Mouse (Mus musculus) forebrain, embryonic 11.5 days (tissue): ENCODE measurements at regions not wholly inside any gene's neighbourhood (a gene's known extent, or its start where the extent isn't known, plus 50 kb on each side); places are given as distances from the start of the nearest gene placed in this dataset.

Experiments
- ATAC-seq: fragments of 200-750 bp; cut with Nextera tagmentation; replicated peaks from 2 replicates; pipeline ENCODE4 v1.8.0; 2017; ENCODE audit warnings: moderate TSS enrichment; ENCODE audit not compliant: low FRiP score
- DNase-seq: peaks from one replicate; pipeline ENCODE4 v3.0.0-alpha.2; 2017; ENCODE audit warnings: low spot score
- H3K27ac ChIP-seq: fragments of 300-500 bp; sonication (generic); 2 replicates; pipeline ENCODE4 v1.5.1; 2014; ENCODE audit warnings: low read depth, low read length
- H3K27me3 ChIP-seq: fragments of 300-500 bp; sonication (generic); 2 replicates; pipeline ENCODE4 v1.6.1; 2014; ENCODE audit warnings: mild to moderate bottlenecking, low read length, mixed read lengths; ENCODE audit not compliant: control insufficient read depth, insufficient read depth
- H3K36me3 ChIP-seq: fragments of 300-500 bp; sonication (generic); 2 replicates; pipeline ENCODE4 v1.6.1; 2014; ENCODE audit warnings: mild to moderate bottlenecking, low read length, moderate library complexity, mixed read lengths; ENCODE audit not compliant: control insufficient read depth, insufficient read depth
- H3K4me1 ChIP-seq: fragments of 300-500 bp; sonication (generic); replicated peaks from 2 replicates; pipeline ENCODE4 v1.6.1; 2014; ENCODE audit warnings: low read length, mixed read lengths; ENCODE audit not compliant: control insufficient read depth, insufficient read depth
- H3K4me2 ChIP-seq: fragments of 300-500 bp; sonication (generic); 2 replicates; pipeline ENCODE4 v1.6.1; 2014; ENCODE audit warnings: low read depth, mild to moderate bottlenecking, low read length, moderate library complexity, mixed read lengths; ENCODE audit not compliant: severe bottlenecking
- H3K4me3 ChIP-seq: fragments of 300-500 bp; sonication (generic); 2 replicates; pipeline ENCODE4 v1.5.1; 2014; ENCODE audit warnings: low read depth, low read length
- H3K9ac ChIP-seq: fragments of 300-500 bp; sonication (generic); 2 replicates; pipeline ENCODE4 v1.6.1; 2014; ENCODE audit warnings: low read length
- H3K9me3 ChIP-seq: fragments of 300-500 bp; sonication (generic); 2 replicates; pipeline ENCODE4 v1.6.1; 2016; ENCODE audit warnings: low read length, mixed read lengths; ENCODE audit not compliant: control insufficient read depth
- WGBS: fragments of 180-500 bp; shearing (Covaris S2); extraction: QIAGEN DNeasy Blood & Tissue Kit; methylation state at CpG from one replicate; pipeline ENCODE4 v1.1.7; 2014; 5-methylcytosine and 5-hydroxymethylcytosine counted together

- WGBS, result 89% methylated on average over 3 of the region's 3 CpGs
Observed at GRCm38 (mm10) chr12:96427589-96427988, 735.6 kb downstream of the Flrt2 start.

GRCm38 (mm10) chr12:96442546-96442945 lies 750.5 kb downstream of the Flrt2 start:
- no peak for DNase-seq
- Histone ChIP-seq H3K4me1 (no peaks in the 10 kb centered on the region), H3K27me3 (no peaks in the 10 kb centered on the region), H3K4me3 (no peak overlapping the region), H3K9me3 (no peaks in the 10 kb centered on the region), H3K9ac (no peak overlapping the region), H3K36me3 (no peaks in the 10 kb centered on the region), H3K27ac (no peak overlapping the region), H3K4me2 (no peak overlapping the region)
- no peak for ATAC-seq
- WGBS, result 84% methylated on average over 3 of the region's 3 CpGs

More at GRCm38 (mm10) chr12:96427589-96427988, 735.6 kb downstream of the Flrt2 start:
- H3K36me3 ChIP-seq, result no peaks in the 10 kb centered on the region
- H3K4me2 ChIP-seq, result no peak overlapping the region
- no peak for DNase-seq
- no peak for ATAC-seq
- H3K4me1 ChIP-seq, result no peaks in the 10 kb centered on the region
- H3K4me3 ChIP-seq, result no peak overlapping the region
- no peaks in the 10 kb centered on the region for H3K9me3 ChIP-seq
- no peak overlapping the region for H3K27ac ChIP-seq
- no peak overlapping the region for H3K9ac ChIP-seq
- no peaks in the 10 kb centered on the region for H3K27me3 ChIP-seq

- no peaks in the 10 kb centered on the region for H3K4me1 ChIP-seq
- no peak overlapping the region for H3K9ac ChIP-seq
- H3K27ac ChIP-seq, result no peak overlapping the region
- WGBS, result 13% methylated on average over 3 of the region's 3 CpGs
- no peaks in the 10 kb centered on the region for H3K27me3 ChIP-seq
- H3K4me3 ChIP-seq, result no peak overlapping the region
- DNase-seq (no peak), ATAC-seq (no peak)
- H3K9me3 ChIP-seq, result no peaks in the 10 kb centered on the region
- H3K4me2 ChIP-seq, result no peak overlapping the region
- H3K36me3 ChIP-seq, result no peaks in the 10 kb centered on the region
Observed at GRCm38 (mm10) chr12:96453374-96453773, 761.3 kb downstream of the Flrt2 start.

GRCm38 (mm10) chr12:96476344-96476743 lies 784.3 kb downstream of the Flrt2 start:
- no peak overlapping the region for H3K9ac ChIP-seq
- H3K27ac ChIP-seq, result no peak overlapping the region
- no peaks in the 10 kb centered on the region for H3K27me3 ChIP-seq
- no peaks in the 10 kb centered on the region for H3K4me1 ChIP-seq
- no peaks in the 10 kb centered on the region for H3K9me3 ChIP-seq
- H3K36me3 ChIP-seq, result no peaks in the 10 kb centered on the region
- H3K4me3 ChIP-seq, result no peak overlapping the region
- ATAC-seq (no peak), DNase-seq (no peak)
- WGBS, result 69% methylated on average over 3 of the region's 3 CpGs
- H3K4me2 ChIP-seq, result no peak overlapping the region

GRCm38 (mm10) chr12:96488448-96488960 lies 796.5 kb downstream of the Flrt2 start:
- Histone ChIP-seq H3K27ac (no peak overlapping the region), H3K9ac (no peak overlapping the region), H3K4me1 (no peaks in the 10 kb centered on the region), H3K9me3 (no peaks in the 10 kb centered on the region), H3K36me3 (no peaks in the 10 kb centered on the region), H3K27me3 (no peaks in the 10 kb centered on the region), H3K4me2 (no peak overlapping the region), H3K4me3 (no peak overlapping the region)
- no peak for ATAC-seq
- no peak for DNase-seq
- 91% methylated on average over 1 of the region's 1 CpGs for WGBS

- H3K9ac ChIP-seq, result no peak overlapping the region
- ATAC-seq (no peak), DNase-seq (no peak)
- no peak overlapping the region for H3K4me2 ChIP-seq
- no peak overlapping the region for H3K4me3 ChIP-seq
- H3K27ac ChIP-seq, result no peak overlapping the region
- no peaks in the 10 kb centered on the region for H3K4me1 ChIP-seq
- no peaks in the 10 kb centered on the region for H3K27me3 ChIP-seq
- H3K36me3 ChIP-seq, result no peaks in the 10 kb centered on the region
- H3K9me3 ChIP-seq, result no peaks in the 10 kb centered on the region
- WGBS, result 84% methylated on average over 1 of the region's 1 CpGs
Observed at GRCm38 (mm10) chr12:96509658-96510057, 817.6 kb downstream of the Flrt2 start.

- no peak overlapping the region for H3K4me3 ChIP-seq
- no peaks in the 10 kb centered on the region for H3K36me3 ChIP-seq
- H3K9ac ChIP-seq, result no peak overlapping the region
- DNase-seq, result no peak
- no peaks in the 10 kb centered on the region for H3K9me3 ChIP-seq
- WGBS, result 66% methylated on average over 1 of the region's 1 CpGs
- H3K27me3 ChIP-seq, result no peaks in the 10 kb centered on the region
- no peak for ATAC-seq
- H3K4me1 ChIP-seq, result no peaks in the 10 kb centered on the region
- H3K27ac ChIP-seq, result no peak overlapping the region
- H3K4me2 ChIP-seq, result no peak overlapping the region
Observed at GRCm38 (mm10) chr12:96558824-96559223, 866.8 kb downstream of the Flrt2 start.

GRCm38 (mm10) chr12:96594845-96595244 lies 902.8 kb downstream of the Flrt2 start:
- WGBS, result 76% methylated on average over 3 of the region's 3 CpGs
- H3K4me3 ChIP-seq, result no peak overlapping the region
- H3K36me3 ChIP-seq, result no peaks in the 10 kb centered on the region
- DNase-seq, result no peak
- H3K4me1 ChIP-seq, result no peaks in the 10 kb centered on the region
- ATAC-seq, result no peak
- H3K9me3 ChIP-seq, result no peaks in the 10 kb centered on the region
- H3K9ac ChIP-seq, result no peak overlapping the region
- H3K27me3 ChIP-seq, result no peaks in the 10 kb centered on the region
- H3K27ac ChIP-seq, result no peak overlapping the region
- H3K4me2 ChIP-seq, result no peak overlapping the region

- Histone ChIP-seq H3K27me3 (no peaks in the 10 kb centered on the region), H3K9me3 (no peaks in the 10 kb centered on the region), H3K4me2 (no peak overlapping the region), H3K4me3 (no peak overlapping the region), H3K36me3 (no peaks in the 10 kb centered on the region), H3K27ac (no peak overlapping the region), H3K9ac (no peak overlapping the region), H3K4me1 (no peaks in the 10 kb centered on the region)
- ATAC-seq (no peak), DNase-seq (no peak)
- WGBS, result 88% methylated on average over 2 of the region's 2 CpGs
Observed at GRCm38 (mm10) chr12:96615134-96615533, 923.1 kb downstream of the Flrt2 start.
